Comparison of ENCODE assay signal across 11 mouse cellular contexts in genomic region chr10:53688952-53689584, GRCm38 (mm10).
"Had no signal": no experiment of that assay in that cellular context is flagged by ENCODE, and none has a peak within 500 bp of the region (broad histone marks: within the 10 kb centered on the region; RNA-seq: fewer than 3 reads in every experiment).

No protein-coding gene starts in this region.

- DNase-seq: kidney, adult 11 months; kidney, adult 9 months; kidney, postnatal 14 days; left cerebral cortex, postnatal 4 days; lung, adult 18-20 months; thymus, postnatal 36 days had no signal

- H3K36me3 ChIP-seq: midbrain, embryonic 12.5 days; stomach, embryonic 15.5 days had no signal

- H3K27ac ChIP-seq: limb, embryonic 13.5 days; liver, embryonic 14.5 days; midbrain, embryonic 12.5 days; stomach, embryonic 15.5 days had no signal

- H3K4me3 ChIP-seq: limb, embryonic 13.5 days; midbrain, embryonic 12.5 days; myocyte; stomach, embryonic 15.5 days had no signal

- H3K9ac ChIP-seq: limb, embryonic 13.5 days; liver, embryonic 14.5 days; midbrain, embryonic 12.5 days; stomach, embryonic 15.5 days had no signal

- H3K27me3 ChIP-seq: limb, embryonic 13.5 days; midbrain, embryonic 12.5 days; stomach, embryonic 15.5 days had no signal

- H3K4me1 ChIP-seq: limb, embryonic 13.5 days; midbrain, embryonic 12.5 days; stomach, embryonic 15.5 days had no signal

- H3K9me3 ChIP-seq: limb, embryonic 13.5 days; midbrain, embryonic 12.5 days; stomach, embryonic 15.5 days had no signal

- H3K4me2 ChIP-seq: limb, embryonic 13.5 days; midbrain, embryonic 12.5 days; stomach, embryonic 15.5 days had no signal
